Mouse (Mus musculus) heart, adult 2 months (tissue): ENCODE data around the gene Lcn5. TPM values are rescaled to one million over a fixed set of nuclear protein-coding genes. Genes with fewer than 3 reads are reported as not detected.
A peak's percentile ranks its signal among the peaks of the same experiment; 100 is the strongest.

Experiments used
- DNase-seq, 2 experiments: peaks; one replicate each; pipeline ENCODE4 v3.0.0; 2021
- H3K27ac ChIP-seq: fragments of 200-600 bp; 2 replicates; pipeline ENCODE4 v1.8.1; 2022
- H3K27me3 ChIP-seq: fragments of 200-500 bp; 2 replicates; pipeline ENCODE4 v1.6.1; 2012; ENCODE audit warnings: mild to moderate bottlenecking, low read length, inconsistent platforms, mixed read lengths; ENCODE audit not compliant: control insufficient read depth, insufficient read depth
- H3K36me3 ChIP-seq: fragments of 200-500 bp; 2 replicates; pipeline ENCODE4 v1.6.1; 2012; ENCODE audit warnings: low read length, inconsistent platforms; ENCODE audit not compliant: control insufficient read depth, insufficient read depth
- H3K4me1 ChIP-seq: fragments of 200-500 bp; 2 replicates; pipeline ENCODE4 v1.6.1; 2011; ENCODE audit warnings: low read length; ENCODE audit not compliant: control insufficient read depth, insufficient read depth
- H3K4me3 ChIP-seq: fragments of 200-600 bp; 2 replicates; pipeline ENCODE4 v1.8.1; 2022
- H3K79me2 ChIP-seq: fragments of 200-500 bp; replicated peaks from 2 replicates; pipeline ENCODE4 v1.6.1; 2012; ENCODE audit warnings: mild to moderate bottlenecking, inconsistent platforms, low read length, moderate library complexity, mixed read lengths; ENCODE audit not compliant: control insufficient read depth, insufficient read depth
- H3K9ac ChIP-seq: fragments of 200-500 bp; 2 replicates; pipeline ENCODE4 v1.6.1; 2012; ENCODE audit warnings: low read depth, mild to moderate bottlenecking, control low read depth, inconsistent platforms, low read length, mixed read lengths
- CTCF ChIP-seq: fragments of 200-600 bp; IDR thresholded peaks from 2 replicates; pipeline ENCODE4 v1.8.1; 2022; ENCODE audit warnings: antibody characterized with exemption, mild to moderate bottlenecking, moderate library complexity
- EP300 ChIP-seq: fragments of 200-500 bp; IDR thresholded peaks from 2 replicates; pipeline ENCODE4 v1.6.1; 2011; ENCODE audit warnings: low read depth, low read length, control low read depth; ENCODE audit not compliant: insufficient read depth
- POLR2A ChIP-seq: fragments of 200-500 bp; IDR thresholded peaks from 2 replicates; pipeline ENCODE4 v1.6.1; 2011; ENCODE audit warnings: mild to moderate bottlenecking, low read depth, low read length, control low read depth; ENCODE audit not compliant: insufficient read depth
- WGBS: fragments of 180-500 bp; shearing (Covaris S2); methylation state at CpG from one replicate; pipeline ENCODE4 v1.1.7; 2018; 5-methylcytosine and 5-hydroxymethylcytosine counted together
- intact Hi-C: fragments of 180-260 bp; cut with DNase I; formaldehyde crosslinking; loops from one replicate; pipeline ENCODE4 v1.15.1; 2025
- polyA plus RNA-seq: library from polyadenylated mRNA; depleted of rRNA; stranded (reverse); fragments of >200 nt; gene quantifications from 2 replicates; pipeline ENCODE4 v1.2.3, GENCODE M21; 2012
- total RNA-seq, 2 experiments: library from RNA; stranded (reverse); gene quantifications; 2 replicates each; pipeline ENCODE4 v1.2.3; 2021

Gene Lcn5
- total and polyA plus RNA-seq, 3 experiments: not detected

DNA sequence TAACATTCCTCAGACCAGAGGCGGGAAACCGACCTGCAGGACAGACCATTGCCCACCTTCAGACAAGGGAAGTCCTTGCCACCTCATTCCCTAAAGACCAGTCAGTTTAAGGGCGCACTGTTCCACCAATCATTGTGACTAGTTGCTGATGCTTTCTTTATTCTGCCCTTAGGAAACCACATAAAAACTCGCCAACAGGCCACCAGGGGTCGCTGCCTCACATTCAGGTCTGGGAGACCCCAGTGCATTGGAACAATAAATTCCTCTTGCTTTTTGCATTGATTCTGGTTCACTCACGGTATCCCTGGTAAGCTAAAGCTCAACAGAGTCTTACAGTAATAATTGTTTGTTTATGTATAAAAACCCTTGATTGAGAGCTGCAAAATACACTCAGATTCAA is 17.9 kb upstream of the Lcn5 start:
- no peak overlapping the region for H3K9ac ChIP-seq
- H3K27ac ChIP-seq: no peak overlapping the region
- no peaks in the 10 kb centered on the region for H3K4me1 ChIP-seq
- no peaks in the 10 kb centered on the region for H3K79me2 ChIP-seq
- 22% methylated on average over 6 of the region's 6 CpGs for WGBS
- H3K36me3 ChIP-seq: no peaks in the 10 kb centered on the region
- no peak for DNase-seq
- H3K27me3 ChIP-seq: no peaks in the 10 kb centered on the region
- no peak for TF ChIP-seq POLR2A
- TF ChIP-seq CTCF: peak; percentile 75
- no peak overlapping the region for H3K4me3 ChIP-seq
- intact Hi-C loops: no loop called here

DNA sequence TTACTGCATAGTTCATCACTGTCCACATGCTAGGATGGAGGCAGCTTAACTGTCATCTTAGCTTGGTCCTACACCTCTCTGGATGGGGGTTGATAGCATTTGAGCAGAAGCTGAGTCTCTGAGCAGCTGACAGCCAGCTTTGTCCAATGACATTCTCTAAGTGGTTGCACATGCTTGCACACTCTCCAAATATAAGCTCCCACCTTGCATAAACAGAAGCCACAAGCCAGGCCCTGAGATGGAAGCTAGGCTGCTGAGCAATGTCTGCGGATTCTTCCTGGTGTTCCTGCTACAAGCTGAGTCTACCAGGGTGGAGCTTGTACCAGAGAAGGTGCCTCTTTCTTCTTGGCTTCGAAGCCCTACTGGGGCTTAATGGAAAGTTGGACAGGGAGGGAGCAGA is 4.8 kb upstream of the Lcn5 start, which contains the start of gene Lcn8:
Gene Lcn8 (plus strand): TSS at position 219 of the 400 bp plus-strand sequence.
- Histone ChIP-seq H3K36me3 (no peaks in the 10 kb centered on the region), H3K27ac (no peak within 1 kb of the TSS), H3K9ac (no peak within 1 kb of the TSS), H3K4me1 (peaks cover 3% of the 10 kb centered on the region; the same call in 1 of the 2 replicates), H3K79me2 (no peaks in the 10 kb centered on the region), H3K27me3 (no peaks in the 10 kb centered on the region), H3K4me3 (no peak within 1 kb of the TSS)
- intact Hi-C loops: no loop called here
- 79% methylated on average over 2 of the region's 2 CpGs for WGBS
- TF ChIP-seq EP300 (no peak), CTCF (no peak), POLR2A (no peak)
- DNase-seq: no peak

DNA sequence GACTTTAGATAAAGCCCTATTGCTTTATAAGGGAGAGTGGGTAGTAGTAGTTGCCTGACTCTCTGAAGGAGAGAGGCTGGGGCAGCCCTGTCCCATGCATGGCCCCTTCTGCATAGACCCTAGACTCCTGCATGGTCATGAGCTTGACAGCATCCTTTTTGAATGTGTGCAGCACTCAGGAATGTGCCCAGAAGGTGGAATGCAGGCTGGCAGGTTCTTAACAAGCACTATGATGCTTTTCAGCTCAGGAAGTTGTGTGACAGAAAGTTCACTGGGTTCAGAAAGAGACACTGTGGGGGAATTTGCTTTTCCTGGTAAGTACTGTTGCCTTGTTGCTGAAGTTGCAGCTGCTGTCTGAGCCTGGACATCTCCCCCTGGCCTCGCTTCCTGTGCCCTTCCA is 3.2 kb upstream of the Lcn5 start:
- H3K9ac ChIP-seq: no peak overlapping the region
- WGBS: 53% methylated on average over 1 of the region's 1 CpGs
- no peak overlapping the region for H3K27ac ChIP-seq
- TF ChIP-seq POLR2A: no peak
- no peak for TF ChIP-seq EP300
- no peak for TF ChIP-seq CTCF
- peaks cover 3% of the 10 kb centered on the region; the same call in 1 of the 2 replicates for H3K4me1 ChIP-seq
- H3K36me3 ChIP-seq: no peaks in the 10 kb centered on the region
- no peaks in the 10 kb centered on the region for H3K79me2 ChIP-seq
- no peak for DNase-seq
- H3K4me3 ChIP-seq: no peak overlapping the region
- H3K27me3 ChIP-seq: no peaks in the 10 kb centered on the region
- intact Hi-C loops: no loop called here

DNA sequence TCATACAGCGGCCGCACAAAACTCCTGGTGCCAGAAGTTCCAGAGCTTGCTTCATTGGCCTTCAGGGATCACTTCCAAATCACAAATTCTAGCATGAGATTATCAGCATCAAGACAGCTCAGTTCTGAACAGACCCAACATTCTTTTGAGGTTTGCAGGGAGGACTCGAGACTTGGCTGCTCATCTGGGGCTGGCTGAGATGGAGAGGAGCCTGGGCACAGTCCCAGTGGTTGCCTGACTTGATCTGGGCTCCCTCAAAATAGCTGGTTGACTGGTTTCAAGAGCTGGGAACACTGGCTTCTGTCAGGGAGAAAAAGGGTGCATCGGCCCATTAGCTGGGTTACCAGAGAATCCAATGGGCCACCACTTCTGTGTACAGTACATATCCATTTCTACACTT is 1.1 kb upstream of the Lcn5 start:
- intact Hi-C loops: no loop called here
- 47% methylated on average over 4 of the region's 4 CpGs for WGBS

DNA sequence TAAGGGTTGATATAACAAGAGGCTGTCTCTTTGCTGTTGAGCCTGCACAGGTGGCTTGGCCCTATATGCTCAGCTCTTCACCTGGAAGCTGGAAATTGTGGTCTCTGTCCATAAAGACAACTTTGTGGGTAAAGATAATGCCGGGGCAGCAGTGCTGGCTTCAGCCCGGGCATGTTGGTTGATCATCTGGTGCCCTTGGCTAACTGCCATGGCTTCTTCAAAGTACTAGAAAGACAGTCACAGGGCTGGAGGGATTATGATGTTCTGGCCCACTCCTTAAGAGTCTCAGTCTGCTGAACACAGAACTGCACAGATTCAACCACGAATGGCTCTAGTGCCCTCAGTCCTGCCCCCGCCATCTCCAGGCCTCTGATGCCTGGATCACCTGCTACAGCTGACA is 506 bp upstream of the Lcn5 start:
- no peak for DNase-seq

More for the DNA sequence above, 1.1 kb upstream of the Lcn5 start:
- peak overlapping the region; percentile 17; the same call in 1 of the 2 replicates for H3K27ac ChIP-seq
- H3K79me2 ChIP-seq: no peaks in the 10 kb centered on the region
- H3K36me3 ChIP-seq: no peaks in the 10 kb centered on the region
- no peaks in the 10 kb centered on the region for H3K27me3 ChIP-seq
- H3K9ac ChIP-seq: no peak overlapping the region
- no peak overlapping the region for H3K4me3 ChIP-seq
- no peak for TF ChIP-seq POLR2A
- no peak for TF ChIP-seq CTCF
- no peak for TF ChIP-seq EP300
- peak; percentile 40 to 67 for DNase-seq
- H3K4me1 ChIP-seq: peaks cover 6% of the 10 kb centered on the region; the same call in 1 of the 2 replicates

DNA sequence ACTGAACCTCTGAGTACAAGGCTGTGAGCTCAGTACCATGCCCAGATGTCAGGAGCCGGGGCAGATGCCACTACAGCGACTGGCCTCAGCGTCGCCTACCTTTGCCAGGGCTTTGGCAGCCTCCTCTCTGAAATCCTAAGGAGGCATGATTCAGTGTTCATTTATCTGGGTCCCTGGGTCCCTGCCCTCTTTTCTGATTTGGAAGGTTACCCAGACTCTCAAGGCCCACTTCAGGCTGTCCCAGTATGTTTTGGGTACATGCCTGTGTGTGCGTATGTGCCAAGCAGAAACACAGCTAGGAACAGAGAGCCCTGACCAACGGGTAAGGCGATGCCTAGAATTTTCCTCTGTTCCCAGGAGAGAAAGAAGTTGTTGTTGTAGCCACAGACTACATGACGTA is 2.5 kb downstream of the Lcn5 start:
- no peaks in the 10 kb centered on the region for H3K79me2 ChIP-seq
- intact Hi-C loops: no loop called here
- WGBS: 53% methylated on average over 8 of the region's 8 CpGs
- no peak overlapping the region for H3K9ac ChIP-seq
- no peak overlapping the region for H3K4me3 ChIP-seq
- H3K4me1 ChIP-seq: peaks cover 6% of the 10 kb centered on the region; the same call in 1 of the 2 replicates
- TF ChIP-seq EP300 (peak; percentile 58), POLR2A (no peak), CTCF (no peak)
- no peaks in the 10 kb centered on the region for H3K36me3 ChIP-seq
- peak in 1 of 2 experiments; percentile 45 for DNase-seq
- peak overlapping the region; percentile 12; the same call in 1 of the 2 replicates for H3K27ac ChIP-seq
- no peaks in the 10 kb centered on the region for H3K27me3 ChIP-seq

More for the DNA sequence above, 506 bp upstream of the Lcn5 start:
- intact Hi-C loops: no loop called here
- Histone ChIP-seq H3K4me1 (peaks cover 6% of the 10 kb centered on the region; the same call in 1 of the 2 replicates), H3K27me3 (no peaks in the 10 kb centered on the region), H3K27ac (peak overlapping the region; percentile 17; the same call in 1 of the 2 replicates), H3K36me3 (no peaks in the 10 kb centered on the region), H3K9ac (no peak overlapping the region), H3K79me2 (no peaks in the 10 kb centered on the region), H3K4me3 (no peak overlapping the region)
- 54% methylated on average over 4 of the region's 4 CpGs for WGBS
- TF ChIP-seq CTCF (no peak), EP300 (no peak)
